Mouse (Mus musculus): ENCODE data around the gene Sox13. TPM values are rescaled to one million over a fixed set of nuclear protein-coding genes. Genes with fewer than 3 reads are reported as not detected.
A peak's percentile ranks its signal among the peaks of the same experiment; 100 is the strongest.

Sox13 gene
- polyA plus RNA-seq, 1 experiment from 2014 or later = 12.8 TPM

- Histone ChIP-seq H3K27me3 (ENCODE audit: insufficient read depth, low read length) (no peaks in the 10 kb centered on the region), H3K4me3 (ENCODE audit: low read length) (no peak overlapping the region), H3K9ac (replicated peaks; ENCODE audit: low read length) (no peak overlapping the region), H3K9me3 (ENCODE audit: low read length) (no peaks in the 10 kb centered on the region; the same call in 1 of the 2 replicates), H3K36me3 (ENCODE audit: insufficient read depth, low read length) (peaks cover 12% of the 10 kb centered on the region), H3K4me2 (replicated peaks; ENCODE audit: low read depth, low read length) (no peak overlapping the region), H3K27ac (ENCODE audit: low read length) (no peak overlapping the region), H3K4me1 (ENCODE audit: insufficient read depth, low read length) (peaks cover 35% of the 10 kb centered on the region)
- ATAC-seq (ENCODE audit: low FRiP score, low TSS enrichment) = no peak
- WGBS = 93% methylated on average over 5 of the region's 5 CpGs
These were observed 27.5 kb downstream of the Sox13 start for GRCm38 (mm10) chr1:133396693-133397092.

GRCm38 (mm10) chr1:133394702-133395101, 29.5 kb downstream of the Sox13 start:
- no peak overlapping the region for H3K9ac ChIP-seq (replicated peaks; ENCODE audit: low read length)
- H3K4me2 ChIP-seq (replicated peaks; ENCODE audit: low read depth, low read length) = no peak overlapping the region
- H3K27ac ChIP-seq (ENCODE audit: low read length) = no peak overlapping the region
- H3K36me3 ChIP-seq (ENCODE audit: insufficient read depth, low read length) = peaks cover 31% of the 10 kb centered on the region
- no peak for ATAC-seq (ENCODE audit: low FRiP score, low TSS enrichment)
- H3K9me3 ChIP-seq (ENCODE audit: low read length) = no peaks in the 10 kb centered on the region; the same call in 1 of the 2 replicates
- 69% methylated on average over 4 of the region's 4 CpGs for WGBS
- peaks cover 21% of the 10 kb centered on the region for H3K4me1 ChIP-seq (ENCODE audit: insufficient read depth, low read length)
- H3K4me3 ChIP-seq (ENCODE audit: low read length) = no peak overlapping the region
- H3K27me3 ChIP-seq (ENCODE audit: insufficient read depth, low read length) = no peaks in the 10 kb centered on the region

GRCm38 (mm10) chr1:133387539-133388268, 36.5 kb downstream of the Sox13 start:
- WGBS = 65% methylated on average over 19 of the region's 19 CpGs
- H3K9ac ChIP-seq (replicated peaks; ENCODE audit: low read length) = no peak overlapping the region
- H3K27ac ChIP-seq (ENCODE audit: low read length) = no peak overlapping the region
- no peaks in the 10 kb centered on the region; the same call in 1 of the 2 replicates for H3K9me3 ChIP-seq (ENCODE audit: low read length)
- peaks cover 4% of the 10 kb centered on the region; the same call in 1 of the 2 replicates for H3K4me1 ChIP-seq (ENCODE audit: insufficient read depth, low read length)
- no peak overlapping the region for H3K4me2 ChIP-seq (replicated peaks; ENCODE audit: low read depth, low read length)
- no peak overlapping the region for H3K4me3 ChIP-seq (ENCODE audit: low read length)
- no peaks in the 10 kb centered on the region for H3K27me3 ChIP-seq (ENCODE audit: insufficient read depth, low read length)
- peaks cover 87% of the 10 kb centered on the region for H3K36me3 ChIP-seq (ENCODE audit: insufficient read depth, low read length)
- no peak for ATAC-seq (ENCODE audit: low FRiP score, low TSS enrichment)

- no peak overlapping the region for H3K4me2 ChIP-seq (replicated peaks; ENCODE audit: low read depth, low read length)
- peaks cover 9% of the 10 kb centered on the region; the same call in 1 of the 2 replicates for H3K4me1 ChIP-seq (ENCODE audit: insufficient read depth, low read length)
- H3K4me3 ChIP-seq (ENCODE audit: low read length) = no peak overlapping the region
- no peak overlapping the region for H3K9ac ChIP-seq (replicated peaks; ENCODE audit: low read length)
- no peaks in the 10 kb centered on the region for H3K27me3 ChIP-seq (ENCODE audit: insufficient read depth, low read length)
- ATAC-seq (ENCODE audit: low FRiP score, low TSS enrichment) = no peak
- H3K27ac ChIP-seq (ENCODE audit: low read length) = no peak overlapping the region
- no peaks in the 10 kb centered on the region for H3K9me3 ChIP-seq (ENCODE audit: low read length)
- peaks cover 72% of the 10 kb centered on the region for H3K36me3 ChIP-seq (ENCODE audit: insufficient read depth, low read length)
- WGBS = 70% methylated on average over 11 of the region's 11 CpGs
These were observed 38.0 kb downstream of the Sox13 start for GRCm38 (mm10) chr1:133386209-133386608.

- Histone ChIP-seq H3K27me3 (ENCODE audit: insufficient read depth, low read length) (no peaks in the 10 kb centered on the region), H3K4me2 (replicated peaks; ENCODE audit: low read depth, low read length) (no peak overlapping the region), H3K9ac (replicated peaks; ENCODE audit: low read length) (no peak overlapping the region), H3K4me3 (ENCODE audit: low read length) (no peak overlapping the region), H3K4me1 (ENCODE audit: insufficient read depth, low read length) (peaks cover 10% of the 10 kb centered on the region; the same call in 1 of the 2 replicates), H3K36me3 (ENCODE audit: insufficient read depth, low read length) (peaks cover 66% of the 10 kb centered on the region), H3K9me3 (ENCODE audit: low read length) (no peaks in the 10 kb centered on the region), H3K27ac (ENCODE audit: low read length) (no peak overlapping the region)
- no peak for ATAC-seq (ENCODE audit: low FRiP score, low TSS enrichment)
- 44% methylated on average over 9 of the region's 9 CpGs for WGBS
These were observed 38.7 kb downstream of the Sox13 start for GRCm38 (mm10) chr1:133385506-133385905.

- 90% methylated on average over 14 of the region's 14 CpGs for WGBS
- no peak overlapping the region for H3K9ac ChIP-seq (replicated peaks; ENCODE audit: low read length)
- H3K9me3 ChIP-seq (ENCODE audit: low read length) = no peaks in the 10 kb centered on the region
- no peaks in the 10 kb centered on the region for H3K27me3 ChIP-seq (ENCODE audit: insufficient read depth, low read length)
- peak overlapping the region; percentile 45; the same call in 1 of the 2 replicates for H3K27ac ChIP-seq (ENCODE audit: low read length)
- no peak for ATAC-seq (ENCODE audit: low FRiP score, low TSS enrichment)
- H3K36me3 ChIP-seq (ENCODE audit: insufficient read depth, low read length) = peaks cover 49% of the 10 kb centered on the region
- H3K4me1 ChIP-seq (ENCODE audit: insufficient read depth, low read length) = peaks cover 20% of the 10 kb centered on the region
- H3K4me2 ChIP-seq (replicated peaks; ENCODE audit: low read depth, low read length) = no peak overlapping the region
- H3K4me3 ChIP-seq (ENCODE audit: low read length) = no peak overlapping the region
These were observed 40.9 kb downstream of the Sox13 start for GRCm38 (mm10) chr1:133383157-133383783.

- H3K4me3 ChIP-seq (ENCODE audit: low read length) = no peak overlapping the region
- WGBS = 63% methylated on average over 12 of the region's 12 CpGs
- no peak for ATAC-seq (ENCODE audit: low FRiP score, low TSS enrichment)
These were observed 41.5 kb downstream of the Sox13 start for GRCm38 (mm10) chr1:133382552-133383155.

GRCm38 (mm10) chr1:133382008-133382407, 42.2 kb downstream of the Sox13 start:
- 0 out of 2 replicates have a peak, but pooled peaks have one; percentile 2 for ATAC-seq (ENCODE audit: low FRiP score, low TSS enrichment)
- Histone ChIP-seq H3K27me3 (ENCODE audit: insufficient read depth, low read length) (no peaks in the 10 kb centered on the region), H3K27ac (ENCODE audit: low read length) (peak overlapping the region; percentile 45; the same call in 1 of the 2 replicates), H3K9ac (replicated peaks; ENCODE audit: low read length) (no peak overlapping the region), H3K36me3 (ENCODE audit: insufficient read depth, low read length) (peaks cover 41% of the 10 kb centered on the region), H3K4me2 (replicated peaks; ENCODE audit: low read depth, low read length) (no peak overlapping the region), H3K4me1 (ENCODE audit: insufficient read depth, low read length) (peaks cover 26% of the 10 kb centered on the region), H3K9me3 (ENCODE audit: low read length) (no peaks in the 10 kb centered on the region), H3K4me3 (ENCODE audit: low read length) (no peak overlapping the region)
- WGBS = 9% methylated on average over 9 of the region's 9 CpGs

More at GRCm38 (mm10) chr1:133382552-133383155, 41.5 kb downstream of the Sox13 start:
- H3K9me3 ChIP-seq (ENCODE audit: low read length) = no peaks in the 10 kb centered on the region
- H3K4me1 ChIP-seq (ENCODE audit: insufficient read depth, low read length) = peaks cover 26% of the 10 kb centered on the region
- peak overlapping the region; percentile 45 for H3K27ac ChIP-seq (ENCODE audit: low read length)
- no peak overlapping the region for H3K9ac ChIP-seq (replicated peaks; ENCODE audit: low read length)
- no peak overlapping the region for H3K4me2 ChIP-seq (replicated peaks; ENCODE audit: low read depth, low read length)
- peaks cover 47% of the 10 kb centered on the region for H3K36me3 ChIP-seq (ENCODE audit: insufficient read depth, low read length)
- H3K27me3 ChIP-seq (ENCODE audit: insufficient read depth, low read length) = no peaks in the 10 kb centered on the region

- Histone ChIP-seq H3K36me3 (ENCODE audit: insufficient read depth, low read length) (peaks cover 27% of the 10 kb centered on the region), H3K4me1 (ENCODE audit: insufficient read depth, low read length) (peaks cover 26% of the 10 kb centered on the region), H3K4me3 (ENCODE audit: low read length) (no peak overlapping the region), H3K9me3 (ENCODE audit: low read length) (no peaks in the 10 kb centered on the region), H3K27me3 (ENCODE audit: insufficient read depth, low read length) (no peaks in the 10 kb centered on the region), H3K27ac (ENCODE audit: low read length) (no peak overlapping the region), H3K4me2 (replicated peaks; ENCODE audit: low read depth, low read length) (no peak overlapping the region), H3K9ac (replicated peaks; ENCODE audit: low read length) (no peak overlapping the region)
- ATAC-seq (ENCODE audit: low FRiP score, low TSS enrichment) = no peak
- WGBS = 70% methylated on average over 14 of the region's 14 CpGs
These were observed 43.7 kb downstream of the Sox13 start for GRCm38 (mm10) chr1:133380347-133381065.
